Mouse (Mus musculus) lung, postnatal 0 days (tissue): ENCODE measurements at regions not wholly inside any gene's neighbourhood (a gene's known extent, or its start where the extent isn't known, plus 50 kb on each side); places are given as distances from the start of the nearest gene placed in this dataset.

Source experiments
- CTCF ChIP-seq: IDR thresholded peaks from 2 replicates; pipeline ENCODE4 v1.5.1; 2016; ENCODE audit warnings: antibody characterized with exemption, mild to moderate bottlenecking
- EP300 ChIP-seq: IDR thresholded peaks from 2 replicates; pipeline ENCODE4 v1.6.1; 2016; ENCODE audit warnings: antibody characterized with exemption, mild to moderate bottlenecking, control low read depth

GRCm38 (mm10) chr4:152963001-152963400, 485.3 kb upstream of the Kcnab2 start:
- TF ChIP-seq CTCF (no peak), EP300 (no peak)
